Mouse (Mus musculus): ENCODE measurements around the gene Kcnip1. TPM values are rescaled to one million over a fixed set of nuclear protein-coding genes. Genes with fewer than 3 reads are reported as not detected.

Kcnip1 gene
- polyA plus RNA-seq, 1 experiment from 2014 or later = 3.1 TPM

- Histone ChIP-seq H3K9me3 (no peaks in the 10 kb centered on the region), H3K9ac (no peak overlapping the region), H3K27me3 (no peaks in the 10 kb centered on the region), H3K27ac (no peak overlapping the region), H3K4me1 (0 out of 2 replicates have a peak, but pooled peaks cover 9% of the 10 kb centered on the region), H3K4me2 (replicated peaks) (no peak overlapping the region), H3K4me3 (no peak overlapping the region), H3K36me3 (no peaks in the 10 kb centered on the region)
- no peak for ATAC-seq (ENCODE audit: low FRiP score, low read depth)
- WGBS = 83% methylated on average over 2 of the region's 2 CpGs
These were observed 189.9 kb downstream of the Kcnip1 start for GRCm38 (mm10) chr11:33803093-33803492.

DNA sequence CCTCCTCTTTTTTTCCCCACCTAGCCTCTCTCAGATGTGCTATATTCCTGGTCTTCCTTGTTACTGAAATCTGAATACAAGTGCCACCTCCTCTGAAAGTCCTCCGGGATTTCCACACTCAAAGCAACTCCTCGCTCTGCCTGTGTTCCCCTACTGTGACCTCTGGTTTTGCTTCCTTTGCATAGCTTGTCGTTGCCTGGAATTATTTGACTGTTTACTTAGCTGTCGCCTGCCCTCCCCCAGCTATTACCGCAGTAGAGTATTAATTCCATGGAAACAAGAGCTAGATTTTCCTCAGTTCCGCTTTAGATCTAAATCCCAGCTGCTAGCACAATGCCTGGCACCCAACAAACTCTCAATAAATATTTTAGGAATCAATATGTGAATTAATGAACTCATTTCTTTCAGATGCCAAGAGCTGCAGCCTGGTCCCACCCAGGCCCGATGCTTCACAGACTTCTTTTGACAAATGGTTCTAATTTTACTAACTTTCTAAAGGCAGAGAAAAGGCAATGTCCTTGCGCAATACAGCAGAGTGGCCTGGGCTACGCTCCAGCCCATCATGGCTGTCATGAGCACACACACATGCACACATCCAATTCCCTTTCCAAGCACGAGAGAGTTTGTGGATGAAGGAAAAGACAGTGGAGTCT lies 192.4 kb downstream of the Kcnip1 start:
- no peaks in the 10 kb centered on the region for H3K9me3 ChIP-seq
- H3K4me1 ChIP-seq = 0 out of 2 replicates have a peak, but pooled peaks cover 9% of the 10 kb centered on the region
- H3K36me3 ChIP-seq = no peaks in the 10 kb centered on the region
- H3K27me3 ChIP-seq = no peaks in the 10 kb centered on the region
- no peak overlapping the region for H3K27ac ChIP-seq
- H3K9ac ChIP-seq = no peak overlapping the region
- H3K4me3 ChIP-seq = no peak overlapping the region
- no peak for ATAC-seq (ENCODE audit: low FRiP score, low read depth)
- 63% methylated on average over 10 of the region's 10 CpGs for WGBS
- no peak overlapping the region for H3K4me2 ChIP-seq (replicated peaks)

- no peak for ATAC-seq (ENCODE audit: low FRiP score, low read depth)
- H3K9me3 ChIP-seq = no peaks in the 10 kb centered on the region
- H3K27ac ChIP-seq = no peak overlapping the region
- H3K4me3 ChIP-seq = no peak overlapping the region
- 0 out of 2 replicates have a peak, but pooled peaks cover 9% of the 10 kb centered on the region for H3K4me1 ChIP-seq
- no peaks in the 10 kb centered on the region for H3K27me3 ChIP-seq
- 17% methylated on average over 1 of the region's 1 CpGs for WGBS
- no peaks in the 10 kb centered on the region for H3K36me3 ChIP-seq
- no peak overlapping the region for H3K9ac ChIP-seq
- no peak overlapping the region for H3K4me2 ChIP-seq (replicated peaks)
These were observed 193.0 kb downstream of the Kcnip1 start for GRCm38 (mm10) chr11:33799933-33800332.

DNA sequence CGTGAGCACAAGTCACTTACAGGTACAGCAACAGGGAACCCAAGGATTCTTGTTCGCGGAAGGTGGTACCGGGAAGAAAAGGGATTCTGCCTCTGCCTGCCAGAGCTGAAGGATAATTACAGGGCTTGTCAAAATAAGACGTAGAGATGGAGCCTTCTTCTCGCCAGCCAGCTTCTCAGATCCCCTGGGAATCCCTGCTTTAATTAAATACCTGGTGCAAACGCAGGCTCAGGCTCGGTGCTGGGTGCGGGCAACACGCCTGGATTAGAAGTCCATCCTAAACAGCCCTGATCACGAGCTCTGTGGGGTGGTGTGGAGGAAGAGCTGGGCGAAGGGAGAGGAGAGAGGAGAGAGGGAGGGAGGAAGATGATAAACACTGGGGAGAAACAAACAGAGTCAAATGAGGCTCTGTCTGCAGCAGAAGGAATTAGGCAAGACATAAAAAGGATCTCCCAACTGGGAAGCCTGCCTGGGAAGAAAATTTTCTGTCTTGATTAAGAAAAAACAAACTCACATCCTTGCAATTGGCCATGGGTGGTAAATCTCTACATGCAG lies 194.8 kb downstream of the Kcnip1 start:
- H3K9me3 ChIP-seq = no peaks in the 10 kb centered on the region
- no peak overlapping the region for H3K27ac ChIP-seq
- H3K4me3 ChIP-seq = no peak overlapping the region
- 0 out of 2 replicates have a peak, but pooled peaks cover 9% of the 10 kb centered on the region for H3K4me1 ChIP-seq
- H3K4me2 ChIP-seq (replicated peaks) = no peak overlapping the region
- H3K36me3 ChIP-seq = no peaks in the 10 kb centered on the region
- WGBS = 51% methylated on average over 12 of the region's 12 CpGs
- H3K9ac ChIP-seq = no peak overlapping the region
- no peak for ATAC-seq (ENCODE audit: low FRiP score, low read depth)
- H3K27me3 ChIP-seq = no peaks in the 10 kb centered on the region

GRCm38 (mm10) chr11:33787362-33787761 lies 205.6 kb downstream of the Kcnip1 start:
- no peak overlapping the region for H3K27ac ChIP-seq
- no peak overlapping the region for H3K4me2 ChIP-seq (replicated peaks)
- no peaks in the 10 kb centered on the region for H3K9me3 ChIP-seq
- no peaks in the 10 kb centered on the region for H3K36me3 ChIP-seq
- H3K4me1 ChIP-seq = 0 out of 2 replicates have a peak, but pooled peaks cover 3% of the 10 kb centered on the region
- WGBS = 22% methylated on average over 5 of the region's 5 CpGs
- ATAC-seq (ENCODE audit: low FRiP score, low read depth) = no peak
- H3K27me3 ChIP-seq = peaks cover 2% of the 10 kb centered on the region
- no peak overlapping the region for H3K9ac ChIP-seq
- no peak overlapping the region for H3K4me3 ChIP-seq

GRCm38 (mm10) chr11:33786572-33786971 lies 206.4 kb downstream of the Kcnip1 start:
- Histone ChIP-seq H3K9ac (no peak overlapping the region), H3K4me3 (no peak overlapping the region), H3K27ac (no peak overlapping the region), H3K36me3 (no peaks in the 10 kb centered on the region), H3K27me3 (peaks cover 2% of the 10 kb centered on the region), H3K4me1 (peaks cover 10% of the 10 kb centered on the region), H3K4me2 (replicated peaks) (no peak overlapping the region), H3K9me3 (no peaks in the 10 kb centered on the region)
- 84% methylated on average over 4 of the region's 4 CpGs for WGBS
- ATAC-seq (ENCODE audit: low FRiP score, low read depth) = no peak

- ATAC-seq (ENCODE audit: low FRiP score, low read depth) = no peak
- Histone ChIP-seq H3K4me1 (peaks cover 35% of the 10 kb centered on the region), H3K4me2 (replicated peaks) (no peak overlapping the region), H3K9ac (no peak overlapping the region), H3K27me3 (peaks cover 6% of the 10 kb centered on the region; the same call in 1 of the 2 replicates), H3K4me3 (no peak overlapping the region), H3K9me3 (no peaks in the 10 kb centered on the region), H3K27ac (no peak overlapping the region), H3K36me3 (no peaks in the 10 kb centered on the region)
- WGBS = 16% methylated on average over 10 of the region's 10 CpGs
These were observed 211.4 kb downstream of the Kcnip1 start for GRCm38 (mm10) chr11:33781561-33781971.

GRCm38 (mm10) chr11:33780263-33780662 lies 212.7 kb downstream of the Kcnip1 start:
- Histone ChIP-seq H3K27ac (no peak overlapping the region), H3K27me3 (peaks cover 6% of the 10 kb centered on the region; the same call in 1 of the 2 replicates), H3K9me3 (no peaks in the 10 kb centered on the region), H3K4me1 (peaks cover 35% of the 10 kb centered on the region), H3K36me3 (no peaks in the 10 kb centered on the region), H3K4me3 (no peak overlapping the region), H3K9ac (no peak overlapping the region), H3K4me2 (replicated peaks) (no peak overlapping the region)
- 54% methylated on average over 4 of the region's 4 CpGs for WGBS
- ATAC-seq (ENCODE audit: low FRiP score, low read depth) = no peak

DNA sequence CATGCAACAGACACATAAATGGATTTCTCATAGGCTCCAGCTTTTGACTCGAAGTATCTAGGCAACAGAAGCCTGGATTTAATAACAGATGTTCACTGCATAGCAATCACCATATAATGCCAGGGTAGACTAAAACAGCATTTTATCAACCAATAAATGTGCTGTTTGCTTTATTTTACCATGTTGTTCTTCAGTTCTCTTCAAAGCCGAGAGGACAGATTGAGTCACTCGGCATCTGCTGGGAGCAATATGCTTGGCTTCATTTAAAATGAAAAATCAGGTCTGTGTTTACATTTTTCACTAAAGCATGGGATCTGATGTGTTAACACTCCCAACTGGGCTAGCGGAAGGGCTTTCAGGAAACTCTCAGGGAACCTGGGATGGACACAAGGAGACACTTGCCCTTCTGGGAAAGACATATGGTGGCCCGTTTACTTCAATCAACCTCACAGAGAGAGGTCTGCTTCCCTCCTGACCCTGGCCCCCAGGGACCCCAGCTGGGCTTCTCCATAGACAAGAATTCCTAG lies 220.3 kb downstream of the Kcnip1 start:
- Histone ChIP-seq H3K4me1 (peaks cover 5% of the 10 kb centered on the region; the same call in 1 of the 2 replicates), H3K27ac (no peak overlapping the region), H3K9ac (no peak overlapping the region), H3K27me3 (no peaks in the 10 kb centered on the region; the same call in 1 of the 2 replicates), H3K4me2 (replicated peaks) (no peak overlapping the region), H3K9me3 (no peaks in the 10 kb centered on the region), H3K4me3 (no peak overlapping the region), H3K36me3 (no peaks in the 10 kb centered on the region)
- 44% methylated on average over 5 of the region's 5 CpGs for WGBS
- ATAC-seq (ENCODE audit: low FRiP score, low read depth) = no peak

DNA sequence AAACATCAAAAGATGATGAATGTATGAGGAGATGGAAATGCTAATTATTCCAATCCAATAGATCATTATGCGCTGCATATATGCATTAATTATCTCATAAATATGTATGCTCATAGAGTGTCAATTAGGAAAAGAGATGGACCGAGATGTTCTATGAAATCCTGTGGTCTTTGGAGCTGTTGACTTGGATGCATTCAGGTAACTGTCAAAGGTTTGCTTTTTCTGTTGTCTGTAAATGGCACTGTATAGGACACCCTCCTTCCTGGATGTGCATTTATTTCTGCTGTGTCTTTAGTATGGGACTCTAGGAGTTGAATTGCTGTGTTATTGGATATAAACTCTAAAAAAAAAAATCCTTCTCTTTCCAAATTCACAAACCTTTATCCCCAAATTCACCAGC lies 220.9 kb downstream of the Kcnip1 start:
- ATAC-seq (ENCODE audit: low FRiP score, low read depth) = no peak
- Histone ChIP-seq H3K4me1 (peaks cover 5% of the 10 kb centered on the region; the same call in 1 of the 2 replicates), H3K4me3 (no peak overlapping the region), H3K9me3 (no peaks in the 10 kb centered on the region), H3K4me2 (replicated peaks) (no peak overlapping the region), H3K36me3 (no peaks in the 10 kb centered on the region), H3K9ac (no peak overlapping the region), H3K27ac (no peak overlapping the region), H3K27me3 (no peaks in the 10 kb centered on the region; the same call in 1 of the 2 replicates)
- 88% methylated on average over 2 of the region's 2 CpGs for WGBS

DNA sequence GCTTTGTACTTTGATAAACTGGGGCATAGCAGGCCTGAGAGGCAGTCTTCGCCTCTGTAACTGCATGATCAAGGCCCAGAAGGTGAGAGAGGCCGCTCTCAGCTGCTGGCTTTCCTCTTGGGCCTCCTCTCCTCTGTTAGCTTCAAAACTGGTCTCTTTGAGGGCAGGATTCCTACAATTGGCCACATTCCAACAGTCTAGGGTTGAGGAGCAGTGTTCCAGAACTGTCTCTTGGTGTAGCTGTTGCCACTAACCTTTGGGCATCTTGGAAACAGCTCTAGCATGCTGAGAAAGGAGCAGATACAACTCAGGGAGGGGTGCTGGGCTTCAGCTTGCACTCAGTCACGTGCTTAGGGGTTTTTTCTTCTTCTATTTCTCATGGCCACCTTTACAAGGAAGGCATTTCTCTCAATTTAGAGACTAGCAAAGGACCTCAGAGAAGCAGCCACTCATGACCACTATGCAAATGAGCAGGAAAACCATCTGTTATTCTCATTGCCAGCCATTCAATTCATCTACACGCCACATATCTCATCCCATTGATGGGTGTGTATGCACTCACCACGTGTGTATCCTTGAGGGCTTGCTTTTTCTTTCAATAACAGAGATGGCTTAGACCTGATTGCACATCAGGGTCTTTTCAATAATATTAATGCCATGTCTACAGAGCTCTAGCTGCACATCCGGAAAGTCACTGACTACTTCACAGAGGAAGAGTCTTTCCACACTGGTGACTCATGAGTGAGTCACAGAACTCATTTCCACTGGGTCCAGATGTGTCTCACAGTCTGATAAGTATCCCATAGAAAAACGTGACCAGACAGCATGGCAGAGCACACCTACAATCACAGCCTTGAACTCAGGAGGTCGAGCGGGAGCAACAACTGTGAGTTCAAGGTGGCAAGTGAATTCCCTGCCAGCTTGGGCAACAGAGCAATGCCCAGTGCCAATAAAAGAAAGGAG lies 225.7 kb downstream of the Kcnip1 start:
- Histone ChIP-seq H3K9ac (no peak overlapping the region), H3K4me3 (no peak overlapping the region), H3K9me3 (no peaks in the 10 kb centered on the region), H3K36me3 (no peaks in the 10 kb centered on the region), H3K4me1 (no peaks in the 10 kb centered on the region), H3K4me2 (replicated peaks) (no peak overlapping the region), H3K27ac (no peak overlapping the region), H3K27me3 (no peaks in the 10 kb centered on the region; the same call in 1 of the 2 replicates)
- 73% methylated on average over 9 of the region's 9 CpGs for WGBS
- ATAC-seq (ENCODE audit: low FRiP score, low read depth) = no peak

Data from limb, embryonic 13.5 days (tissue).